Mouse (Mus musculus): ENCODE data around the gene Trim62.

DNA sequence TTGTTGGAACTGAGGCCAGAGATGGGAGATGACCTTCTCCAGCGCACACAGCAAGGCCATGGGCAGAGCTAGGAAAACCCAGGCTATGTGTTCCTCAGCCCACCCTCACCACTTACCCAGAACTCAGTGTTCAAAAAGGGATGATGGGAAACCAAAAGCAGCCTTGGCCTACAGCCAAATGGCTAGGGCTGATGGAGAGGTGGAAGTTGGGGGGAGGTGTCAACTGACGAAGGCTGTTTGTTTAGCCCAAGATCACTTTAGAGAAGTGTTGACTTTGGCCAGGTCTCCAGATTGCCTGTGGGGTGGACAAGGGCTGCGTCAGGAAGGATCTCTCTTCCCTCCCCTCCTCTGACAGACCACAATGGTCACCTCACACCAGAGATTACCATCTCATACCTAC lies 34.8 kb downstream of the Trim62 start:
- no peak for TF ChIP-seq GATA1 (IDR thresholded peaks at IDR 0.05; ENCODE audit: borderline replicate concordance, low read length)
- no peak for TF ChIP-seq FLI1 (IDR thresholded peaks at IDR 0.05; ENCODE audit: low read length)
